Mouse (Mus musculus): ENCODE measurements around the gene Rcsd1. TPM values are rescaled to one million over a fixed set of nuclear protein-coding genes. Genes with fewer than 3 reads are reported as not detected.

Gene Rcsd1
- polyA plus RNA-seq, 1 experiment from 2014 or later: 53.7 TPM

DNA sequence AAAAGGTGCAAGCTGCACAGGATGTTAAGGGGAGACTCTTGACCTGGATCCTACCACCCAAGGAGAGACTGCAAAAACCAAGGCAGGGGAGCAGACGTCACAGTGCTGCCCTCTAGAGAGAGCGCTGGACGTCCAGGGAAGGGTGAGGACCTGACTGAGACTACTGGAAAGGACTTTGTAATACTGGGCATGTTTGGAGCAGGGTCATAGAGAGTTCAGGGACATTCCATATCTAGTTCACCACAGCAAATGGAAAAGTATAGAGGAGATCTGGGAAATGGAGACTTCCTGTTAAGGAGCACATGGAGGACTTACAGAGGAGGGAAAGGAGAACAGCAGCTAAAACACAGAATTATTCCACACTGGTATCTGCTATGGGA is 29.9 kb downstream of the Rcsd1 start:
- Histone ChIP-seq H3K4me3 (replicated peaks; ENCODE audit: low read depth, low read length) (no peak overlapping the region), H3K4me1 (replicated peaks; ENCODE audit: insufficient read depth, low read length) (peaks cover 18% of the 10 kb centered on the region), H3K4me2 (ENCODE audit: low read length) (no peak overlapping the region), H3K27ac (peak overlapping the region; percentile 60; the same call in 1 of the 2 replicates), H3K36me3 (ENCODE audit: insufficient read depth, low read length) (no peaks in the 10 kb centered on the region), H3K9ac (ENCODE audit: low read depth, low read length) (no peak overlapping the region), H3K9me3 (replicated peaks; ENCODE audit: low read length) (no peaks in the 10 kb centered on the region), H3K27me3 (ENCODE audit: insufficient read depth, low read length) (no peaks in the 10 kb centered on the region)
- 48% methylated on average over 3 of the region's 3 CpGs for WGBS
- DNase-seq (ENCODE audit: low spot score) (peak; percentile 76), ATAC-seq (replicated peaks; ENCODE audit: low FRiP score, low read depth) (peak; percentile 35; the same call in 1 of the 2 replicates)
- TF ChIP-seq CTCF (IDR thresholded peaks at IDR 0.05; ENCODE audit: low read depth): no peak; the same call in 1 of the 2 replicates

DNA sequence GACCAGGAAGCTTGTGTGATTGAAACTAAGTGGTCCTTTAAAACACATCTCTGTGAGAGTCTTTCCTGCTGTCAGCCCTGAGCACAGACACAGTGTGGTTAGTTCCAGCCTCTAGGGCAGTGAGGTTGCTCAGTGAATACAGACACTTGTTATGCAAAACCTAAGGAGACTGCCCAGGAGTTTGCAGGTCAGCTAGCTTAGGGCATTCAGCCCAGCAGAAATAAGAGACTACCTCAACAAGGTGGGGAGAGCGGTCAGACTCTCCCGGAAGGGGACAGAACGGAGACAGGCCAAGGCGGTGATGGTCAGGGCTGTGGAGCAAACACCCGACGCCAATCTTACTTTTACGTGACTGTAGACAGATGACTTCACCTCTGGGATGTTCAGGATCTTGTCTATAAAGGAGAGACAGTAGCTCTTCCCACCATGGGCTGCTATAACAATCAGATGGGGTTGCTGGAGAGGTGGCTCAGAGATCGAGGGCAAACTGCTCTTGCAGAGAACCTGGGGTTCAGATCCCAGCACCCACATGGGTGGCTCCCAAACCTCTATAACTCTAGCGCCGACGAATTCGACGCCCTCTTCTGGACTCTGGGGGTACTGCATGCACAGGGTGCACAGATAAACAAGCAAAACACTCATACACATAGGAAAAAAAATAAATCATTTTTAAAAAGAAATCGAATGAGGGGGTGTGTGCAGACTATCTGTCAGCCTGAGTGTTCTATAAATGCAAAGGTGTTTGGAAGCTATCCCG is 30.5 kb downstream of the Rcsd1 start:
- no peak overlapping the region for H3K4me3 ChIP-seq (replicated peaks; ENCODE audit: low read depth, low read length)
- DNase-seq (ENCODE audit: low spot score) (no peak), ATAC-seq (replicated peaks; ENCODE audit: low FRiP score, low read depth) (no peak)
- peaks cover 18% of the 10 kb centered on the region for H3K4me1 ChIP-seq (replicated peaks; ENCODE audit: insufficient read depth, low read length)
- H3K9me3 ChIP-seq (replicated peaks; ENCODE audit: low read length): no peaks in the 10 kb centered on the region
- no peaks in the 10 kb centered on the region for H3K27me3 ChIP-seq (ENCODE audit: insufficient read depth, low read length)
- H3K9ac ChIP-seq (ENCODE audit: low read depth, low read length): no peak overlapping the region
- H3K27ac ChIP-seq: no peak overlapping the region
- no peaks in the 10 kb centered on the region for H3K36me3 ChIP-seq (ENCODE audit: insufficient read depth, low read length)
- WGBS: 82% methylated on average over 15 of the region's 15 CpGs
- TF ChIP-seq CTCF (IDR thresholded peaks at IDR 0.05; ENCODE audit: low read depth): peak; percentile 48; the same call in 1 of the 2 replicates
- no peak overlapping the region for H3K4me2 ChIP-seq (ENCODE audit: low read length)

DNA sequence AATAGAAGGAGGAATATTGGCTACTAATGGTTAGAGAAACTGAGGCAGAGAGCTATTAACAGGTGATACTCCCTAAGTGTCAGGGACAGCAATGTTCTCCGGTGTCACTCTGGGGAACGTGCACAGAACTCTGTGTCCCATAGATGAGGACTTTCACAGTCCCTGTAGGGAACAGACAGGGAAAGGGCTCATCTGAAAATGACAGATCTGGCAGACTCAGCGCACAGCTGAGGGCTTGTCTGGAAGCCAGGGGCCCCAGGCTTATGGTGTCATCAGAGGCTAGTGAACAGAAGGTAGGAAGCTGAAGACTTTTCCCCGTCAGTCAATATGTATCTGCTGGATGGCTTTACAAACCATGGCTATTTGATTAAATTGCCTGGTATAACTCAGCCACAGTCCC is 32.0 kb downstream of the Rcsd1 start:
- H3K4me2 ChIP-seq (ENCODE audit: low read length): no peak overlapping the region
- H3K9me3 ChIP-seq (replicated peaks; ENCODE audit: low read length): no peaks in the 10 kb centered on the region
- ATAC-seq (replicated peaks; ENCODE audit: low FRiP score, low read depth) (no peak), DNase-seq (ENCODE audit: low spot score) (no peak)
- H3K27ac ChIP-seq: no peak overlapping the region
- H3K9ac ChIP-seq (ENCODE audit: low read depth, low read length): no peak overlapping the region
- H3K36me3 ChIP-seq (ENCODE audit: insufficient read depth, low read length): no peaks in the 10 kb centered on the region
- H3K4me3 ChIP-seq (replicated peaks; ENCODE audit: low read depth, low read length): no peak overlapping the region
- WGBS: 81% methylated on average over 4 of the region's 4 CpGs
- peaks cover 17% of the 10 kb centered on the region for H3K4me1 ChIP-seq (replicated peaks; ENCODE audit: insufficient read depth, low read length)
- no peaks in the 10 kb centered on the region for H3K27me3 ChIP-seq (ENCODE audit: insufficient read depth, low read length)
- no peak for TF ChIP-seq CTCF (IDR thresholded peaks at IDR 0.05; ENCODE audit: low read depth)

DNA sequence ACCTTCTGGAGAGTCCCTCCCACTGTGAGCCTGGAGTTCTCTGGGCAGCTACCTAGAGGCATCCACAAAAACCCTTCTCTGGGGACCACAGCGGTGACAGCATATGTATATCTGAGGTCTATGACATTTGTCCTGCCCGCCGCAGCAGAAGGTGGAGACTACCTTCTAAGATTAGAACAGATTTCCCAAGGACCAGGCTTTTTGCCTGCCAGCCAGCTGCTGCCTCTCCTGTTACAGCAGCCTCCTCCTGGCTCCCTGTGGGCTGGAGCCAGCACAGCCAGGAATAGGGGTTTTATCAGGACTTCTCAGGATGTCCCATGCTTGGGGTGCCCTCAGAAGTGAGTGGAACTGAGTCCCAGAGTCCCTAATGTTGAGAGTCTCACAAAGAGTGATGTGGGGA is 32.6 kb downstream of the Rcsd1 start:
- H3K4me2 ChIP-seq (ENCODE audit: low read length): no peak overlapping the region
- H3K27ac ChIP-seq: no peak overlapping the region
- H3K36me3 ChIP-seq (ENCODE audit: insufficient read depth, low read length): no peaks in the 10 kb centered on the region
- no peaks in the 10 kb centered on the region for H3K27me3 ChIP-seq (ENCODE audit: insufficient read depth, low read length)
- DNase-seq (ENCODE audit: low spot score): no peak
- no peak overlapping the region for H3K4me3 ChIP-seq (replicated peaks; ENCODE audit: low read depth, low read length)
- WGBS: 75% methylated on average over 3 of the region's 3 CpGs
- H3K4me1 ChIP-seq (replicated peaks; ENCODE audit: insufficient read depth, low read length): peaks cover 11% of the 10 kb centered on the region
- TF ChIP-seq CTCF (IDR thresholded peaks at IDR 0.05; ENCODE audit: low read depth): no peak
- H3K9me3 ChIP-seq (replicated peaks; ENCODE audit: low read length): no peaks in the 10 kb centered on the region
- no peak overlapping the region for H3K9ac ChIP-seq (ENCODE audit: low read depth, low read length)
- ATAC-seq (replicated peaks; ENCODE audit: low FRiP score, low read depth): no peak

DNA sequence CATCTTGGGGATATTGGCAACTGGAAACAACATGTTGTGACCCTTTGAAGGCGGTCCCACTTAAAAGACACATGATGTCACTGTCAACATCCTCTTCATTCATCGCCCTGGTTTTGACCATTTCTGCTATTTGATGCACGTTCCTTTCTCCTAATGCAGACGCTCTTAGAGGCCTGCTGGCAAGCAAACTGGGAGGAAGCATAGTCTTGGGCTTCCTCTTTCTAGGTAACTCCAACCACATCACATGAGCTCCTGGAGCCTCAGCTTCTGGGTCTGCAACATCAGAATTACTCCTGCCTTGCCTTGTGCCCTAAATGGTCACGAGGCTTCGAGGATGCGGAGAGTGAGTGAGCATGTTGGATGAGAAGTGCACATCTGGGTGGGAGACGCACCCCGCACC is 34.4 kb downstream of the Rcsd1 start:
- H3K9me3 ChIP-seq (replicated peaks; ENCODE audit: low read length): no peaks in the 10 kb centered on the region
- whole genome bisulfite sequencing: 93% methylated on average over 9 of the region's 9 CpGs
- H3K36me3 ChIP-seq (ENCODE audit: insufficient read depth, low read length): no peaks in the 10 kb centered on the region
- no peak overlapping the region for H3K4me3 ChIP-seq (replicated peaks; ENCODE audit: low read depth, low read length)
- H3K4me1 ChIP-seq (replicated peaks; ENCODE audit: insufficient read depth, low read length): peaks cover 3% of the 10 kb centered on the region; the same call in 1 of the 2 replicates
- no peak for TF ChIP-seq CTCF (IDR thresholded peaks at IDR 0.05; ENCODE audit: low read depth)
- DNase-seq (ENCODE audit: low spot score): no peak
- H3K27me3 ChIP-seq (ENCODE audit: insufficient read depth, low read length): no peaks in the 10 kb centered on the region
- no peak overlapping the region for H3K4me2 ChIP-seq (ENCODE audit: low read length)
- H3K27ac ChIP-seq: no peak overlapping the region
- ATAC-seq (replicated peaks; ENCODE audit: low FRiP score, low read depth): no peak
- H3K9ac ChIP-seq (ENCODE audit: low read depth, low read length): no peak overlapping the region

DNA sequence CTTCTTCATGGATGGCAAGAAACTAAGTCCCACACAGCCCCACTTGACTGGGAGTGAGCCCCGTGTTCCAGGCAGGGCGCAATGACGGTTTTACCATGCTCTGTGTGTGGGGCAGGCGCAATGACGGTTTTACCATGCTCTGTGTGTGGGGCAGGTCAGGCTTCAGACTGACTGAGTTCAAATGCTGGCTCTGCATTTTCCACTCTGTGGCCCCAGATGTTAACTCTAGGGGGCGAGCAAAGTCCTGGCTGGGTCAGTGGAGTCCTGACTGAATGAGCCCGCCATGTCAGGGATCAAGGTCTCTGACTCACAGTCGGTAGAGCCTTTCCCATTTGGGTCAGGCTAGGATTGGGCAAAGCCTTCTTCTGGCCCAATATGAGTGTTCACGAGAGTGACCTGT is 37.2 kb downstream of the Rcsd1 start:
- Histone ChIP-seq H3K27me3 (ENCODE audit: insufficient read depth, low read length) (no peaks in the 10 kb centered on the region), H3K9me3 (replicated peaks; ENCODE audit: low read length) (no peaks in the 10 kb centered on the region), H3K4me3 (replicated peaks; ENCODE audit: low read depth, low read length) (no peak overlapping the region), H3K4me2 (ENCODE audit: low read length) (no peak overlapping the region), H3K9ac (ENCODE audit: low read depth, low read length) (no peak overlapping the region), H3K36me3 (ENCODE audit: insufficient read depth, low read length) (no peaks in the 10 kb centered on the region), H3K4me1 (replicated peaks; ENCODE audit: insufficient read depth, low read length) (peaks cover 11% of the 10 kb centered on the region), H3K27ac (no peak overlapping the region)
- peak; percentile 27; the same call in 1 of the 2 replicates for TF ChIP-seq CTCF (IDR thresholded peaks at IDR 0.05; ENCODE audit: low read depth)
- no peak for DNase-seq (ENCODE audit: low spot score)
- WGBS: 81% methylated on average over 9 of the region's 9 CpGs
- no peak for ATAC-seq (replicated peaks; ENCODE audit: low FRiP score, low read depth)
